Mouse (Mus musculus) CH12.LX (cell line): ENCODE data around the gene Etv2. TPM values are rescaled to one million over a fixed set of nuclear protein-coding genes. Genes with fewer than 3 reads are reported as not detected.
A peak's percentile ranks its signal among the peaks of the same experiment; 100 is the strongest.

Experiments
- DNase-seq: peaks from one replicate; pipeline ENCODE4 v3.0.0-alpha.2; 2013; ENCODE audit errors: extremely low read depth
- H3K27ac ChIP-seq: 2 replicates; pipeline ENCODE4 v1.5.1; 2012; ENCODE audit warnings: low read depth, mild to moderate bottlenecking, control low read depth, moderate library complexity; ENCODE audit not compliant: insufficient read depth
- H3K27me3 ChIP-seq: replicated peaks from 2 replicates; pipeline ENCODE3; 2012; ENCODE audit warnings: inconsistent platforms
- H3K36me3 ChIP-seq, 2 experiments: replicated peaks in 1 of 2; 2 replicates each; pipeline versions ENCODE3 to v1.6.1; 2012; ENCODE audit warnings: inconsistent platforms in 1 of 2, low read length in 1 of 2, mild to moderate bottlenecking in 1 of 2, mixed read lengths in 1 of 2, moderate library complexity in 1 of 2; ENCODE audit not compliant: control insufficient read depth in 1 of 2, insufficient read depth in 1 of 2
- H3K4me1 ChIP-seq, 2 experiments: 2 replicates each; pipeline ENCODE4 v1.6.1; 2012; ENCODE audit warnings: inconsistent platforms in 1 of 2, moderate library complexity in 1 of 2; ENCODE audit not compliant: insufficient read depth in 2 of 2, control insufficient read depth in 1 of 2
- H3K4me2 ChIP-seq: 2 replicates; pipeline ENCODE4 v1.6.1; 2012; ENCODE audit warnings: low read depth, mild to moderate bottlenecking, control low read depth; ENCODE audit not compliant: poor library complexity, insufficient read depth, severe bottlenecking
- H3K4me3 ChIP-seq, 3 experiments: fragments of 150-350 bp in 1 of 3; sonication (generic) in 1 of 3; replicated peaks in 1 of 3; 2 replicates each; pipeline versions ENCODE3 to v1.5.1; 2011 to 2012; ENCODE audit warnings: low read depth in 2 of 3, low read length in 2 of 3, mild to moderate bottlenecking in 2 of 3, moderate library complexity in 2 of 3, control low read depth in 1 of 3, improper control_type of control experiment in 1 of 3, inconsistent platforms in 1 of 3, mixed read lengths in 1 of 3; ENCODE audit not compliant: poor library complexity in 1 of 3
- H3K79me2 ChIP-seq: replicated peaks from 2 replicates; pipeline ENCODE4 v1.6.1; 2012; ENCODE audit warnings: mild to moderate bottlenecking, moderate library complexity; ENCODE audit not compliant: control insufficient read depth, poor library complexity, insufficient read depth, severe bottlenecking; ENCODE audit errors: extremely low read depth
- H3K9ac ChIP-seq: 2 replicates; pipeline ENCODE4 v1.6.1; 2012; ENCODE audit warnings: low read depth, mild to moderate bottlenecking, control low read depth, moderate library complexity; ENCODE audit not compliant: insufficient read depth
- H3K9me3 ChIP-seq: replicated peaks from 2 replicates; pipeline ENCODE3; 2012; ENCODE audit warnings: low read length, inconsistent platforms, mixed read lengths
- BHLHE40 ChIP-seq: IDR thresholded peaks from 2 replicates; pipeline ENCODE4 v1.6.1; 2011; ENCODE audit warnings: mild to moderate bottlenecking, low read depth, low read length, improper control_type of control experiment
- CHD1 ChIP-seq: IDR thresholded peaks from 2 replicates; pipeline ENCODE4 v1.6.1; 2012; ENCODE audit warnings: low read depth, low read length, improper control_type of control experiment, inconsistent platforms
- CHD2 ChIP-seq: IDR thresholded peaks from 2 replicates; pipeline ENCODE4 v1.6.1; 2011; ENCODE audit warnings: low read length, improper control_type of control experiment
- CTCF ChIP-seq, 2 experiments: IDR thresholded peaks in 1 of 2; conservative IDR thresholded peaks in 1 of 2; 2 replicates each; pipeline ENCODE4 v1.5.1; 2011 to 2012; ENCODE audit warnings: low read depth in 2 of 2, low read length in 2 of 2, improper control_type of control experiment in 1 of 2, inconsistent platforms in 1 of 2, mild to moderate bottlenecking in 1 of 2, moderate library complexity in 1 of 2
- E2F4 ChIP-seq: IDR thresholded peaks from 2 replicates; pipeline ENCODE4 v1.6.1; 2011; ENCODE audit warnings: low read depth, low read length, improper control_type of control experiment; ENCODE audit not compliant: insufficient replicate concordance
- ELF1 ChIP-seq: IDR thresholded peaks from 2 replicates; pipeline ENCODE4 v1.6.1; 2014; ENCODE audit warnings: low read depth, mild to moderate bottlenecking, inconsistent platforms, low read length, improper control_type of control experiment
- EP300 ChIP-seq: IDR thresholded peaks from 2 replicates; pipeline ENCODE4 v1.6.1; 2011; ENCODE audit warnings: low read length, improper control_type of control experiment
- GABPA ChIP-seq: IDR thresholded peaks from 2 replicates; pipeline ENCODE4 v1.6.1; 2012; ENCODE audit warnings: low read depth, low read length, improper control_type of control experiment, inconsistent platforms; ENCODE audit not compliant: insufficient replicate concordance
- HCFC1 ChIP-seq: IDR thresholded peaks from 2 replicates; pipeline ENCODE4 v1.6.1; 2012; ENCODE audit warnings: low read depth, mild to moderate bottlenecking, inconsistent platforms, low read length, improper control_type of control experiment
- JUND ChIP-seq: conservative IDR thresholded peaks from 2 replicates; pipeline ENCODE4 v1.6.1; 2011; ENCODE audit warnings: low read depth, low read length, improper control_type of control experiment
- KAT2A ChIP-seq: IDR thresholded peaks from 2 replicates; pipeline ENCODE4 v1.6.1; 2012; ENCODE audit warnings: low read length, improper control_type of control experiment, inconsistent platforms; ENCODE audit not compliant: insufficient replicate concordance
- MAFK ChIP-seq: IDR thresholded peaks from 2 replicates; pipeline ENCODE4 v1.6.1; 2011; ENCODE audit warnings: low read length, improper control_type of control experiment; ENCODE audit not compliant: insufficient replicate concordance
- MAX ChIP-seq: IDR thresholded peaks from 2 replicates; pipeline ENCODE4 v1.6.1; 2011; ENCODE audit warnings: low read length, improper control_type of control experiment
- MAZ ChIP-seq: IDR thresholded peaks from 2 replicates; pipeline ENCODE4 v1.6.1; 2012; ENCODE audit warnings: low read depth, mild to moderate bottlenecking, inconsistent platforms, low read length, improper control_type of control experiment, moderate library complexity
- MYC ChIP-seq: IDR thresholded peaks from 2 replicates; pipeline ENCODE4 v1.6.1; 2011; ENCODE audit warnings: low read depth, mild to moderate bottlenecking, improper control_type of control experiment, low read length
- NELFE ChIP-seq: IDR thresholded peaks from 2 replicates; pipeline ENCODE4 v1.6.1; 2011; ENCODE audit warnings: low read depth, low read length, improper control_type of control experiment
- NRF1 ChIP-seq: IDR thresholded peaks from 2 replicates; pipeline ENCODE4 v1.6.1; 2014; ENCODE audit warnings: low read depth, mild to moderate bottlenecking, inconsistent platforms, low read length, improper control_type of control experiment, moderate library complexity
- PAX5 ChIP-seq: IDR thresholded peaks from 2 replicates; pipeline ENCODE4 v1.6.1; 2012; ENCODE audit warnings: low read length, inconsistent platforms, mixed read lengths
- POLR2A ChIP-seq: IDR thresholded peaks from 2 replicates; pipeline ENCODE4 v1.6.1; 2011; ENCODE audit warnings: low read depth, mild to moderate bottlenecking, improper control_type of control experiment, low read length
- POLR2AphosphoS2 ChIP-seq: IDR thresholded peaks from 2 replicates; pipeline ENCODE4 v1.6.1; 2011; ENCODE audit warnings: low read depth, low read length, improper control_type of control experiment
- RAD21 ChIP-seq: IDR thresholded peaks from 2 replicates; pipeline ENCODE4 v1.6.1; 2011; ENCODE audit warnings: low read depth, mild to moderate bottlenecking, low read length, improper control_type of control experiment, moderate library complexity
- RCOR1 ChIP-seq: conservative IDR thresholded peaks from 2 replicates; pipeline ENCODE4 v1.6.1; 2012; ENCODE audit warnings: low read depth, mild to moderate bottlenecking, inconsistent platforms, low read length, improper control_type of control experiment
- SIN3A ChIP-seq: IDR thresholded peaks from 2 replicates; pipeline ENCODE4 v1.6.1; 2012; ENCODE audit warnings: low read length, improper control_type of control experiment, inconsistent platforms
- TBP ChIP-seq: conservative IDR thresholded peaks from 2 replicates; pipeline ENCODE4 v1.6.1; 2011; ENCODE audit warnings: low read depth, low read length, improper control_type of control experiment
- USF1 ChIP-seq: IDR thresholded peaks from 2 replicates; pipeline ENCODE4 v1.6.1; 2014; ENCODE audit warnings: low read depth, mild to moderate bottlenecking, inconsistent platforms, low read length, improper control_type of control experiment
- ZC3H11A ChIP-seq: IDR thresholded peaks from 2 replicates; pipeline ENCODE4 v1.6.1; 2012; ENCODE audit warnings: low read depth, mild to moderate bottlenecking, inconsistent platforms, low read length, improper control_type of control experiment
- ZNF384 ChIP-seq: IDR thresholded peaks from 2 replicates; pipeline ENCODE4 v1.6.1; 2012; ENCODE audit warnings: low read depth, low read length, improper control_type of control experiment, inconsistent platforms
- dilution Hi-C: fragments of 300-500 bp; cut with MboI; formaldehyde crosslinking; loops from 2 replicates; pipeline ENCODE4 v1.14.3; 2020; ENCODE audit warnings: low sequenced_read_pairs; ENCODE audit not compliant: extremely low pct_unique_long_range_greater_than_20kb, extremely low pct_ligation_motif_present
- in situ Hi-C: fragments of 300-500 bp; cut with MboI; formaldehyde crosslinking; loops from 3 replicates; pipeline ENCODE4 v1.14.3; 2019; ENCODE audit warnings: low sequenced_read_pairs, low pct_ligation_motif_present, low pct_unique_long_range_greater_than_20kb, mixed read lengths
- polyA plus RNA-seq: library from polyadenylated mRNA; unstranded; fragments of >175 nt; gene quantifications from 2 replicates; pipeline ENCODE4 v1.2.1, GENCODE M21; 2012; ENCODE audit warnings: low read depth; ENCODE audit not compliant: insufficient read length
- total RNA-seq, 2 experiments: library from RNA; depleted of rRNA; stranded (reverse); fragments of 300-350 nt in 1 of 2; fragments of >200 nt in 1 of 2; gene quantifications; 2 replicates each; pipeline ENCODE4 v1.2.3; 2012 to 2014

Etv2 gene
- total and polyA plus RNA-seq, 3 experiments, result not detected

DNA sequence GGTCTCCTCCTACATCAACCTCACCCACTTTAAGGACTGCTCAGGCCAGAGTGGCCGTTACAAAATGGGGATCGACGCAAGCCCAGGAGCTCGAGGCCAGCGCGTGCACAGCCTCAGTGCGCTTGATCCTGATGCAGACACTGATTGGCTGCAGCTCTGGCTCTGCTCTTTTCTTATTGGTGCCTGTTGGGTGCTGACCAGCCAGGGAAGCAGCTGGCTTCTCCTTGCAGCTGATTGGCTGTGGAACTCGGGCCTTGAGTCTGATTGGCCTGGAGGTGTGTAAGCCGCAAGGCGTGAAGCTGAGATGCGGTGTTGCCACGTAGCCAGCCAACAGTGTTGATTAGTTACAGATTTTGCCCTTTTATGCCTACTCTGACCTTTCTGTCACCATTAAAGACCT lies 36.9 kb downstream of the Etv2 start, which contains the start of gene Zbtb32:
Gene Zbtb32 (minus strand): TSS at position 124 of the 400 bp plus-strand sequence.
- Histone ChIP-seq H3K36me3 (peaks cover 0 to 17% of the 10 kb centered on the region in 2 experiments), H3K27ac (no peak within 1 kb of the TSS), H3K79me2 (peaks cover 2% of the 10 kb centered on the region), H3K27me3 (no peaks in the 10 kb centered on the region), H3K4me2 (no peak within 1 kb of the TSS), H3K9ac (no peak within 1 kb of the TSS), H3K4me3 (no peak within 1 kb of the TSS)
- in situ Hi-C loops, result no loop called here
- no peak for DNase-seq
- TF ChIP-seq POLR2AphosphoS2 (0 out of 2 replicates have a peak, but pooled peaks have one; percentile 31), CHD2 (no peak), BHLHE40 (no peak)
- TF ChIP-seq, all 38 proteins: peak for 1
- Histone ChIP-seq H3K9me3 (peaks cover 3% of the 10 kb centered on the region), H3K4me1 (peaks cover 20 to 29% of the 10 kb centered on the region in 2 experiments)
- dilution Hi-C loops, result no loop called here

DNA sequence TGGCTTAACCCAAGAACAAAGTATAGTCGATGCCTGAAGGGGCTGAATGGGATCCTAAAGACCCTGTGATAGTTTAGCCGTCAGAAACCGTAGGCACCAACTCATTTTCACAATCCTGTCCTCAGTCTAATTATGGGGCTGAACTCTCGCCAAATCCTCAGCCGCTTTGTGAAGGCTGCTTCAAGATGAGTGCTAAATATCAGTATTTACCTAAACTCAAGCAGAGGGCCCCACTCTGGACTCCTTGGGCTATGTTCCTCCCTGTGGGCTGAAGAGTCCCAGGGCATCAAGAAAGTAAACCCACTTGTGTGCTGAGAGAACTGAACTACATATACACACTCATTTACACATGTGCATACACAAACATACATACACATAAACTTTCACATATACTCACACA lies 38.8 kb downstream of the Etv2 start:
- peaks cover 16 to 39% of the 10 kb centered on the region in 2 experiments for H3K4me1 ChIP-seq
- in situ Hi-C loops, result no loop called here
- peaks cover 3% of the 10 kb centered on the region for H3K9me3 ChIP-seq
- peaks cover 12% of the 10 kb centered on the region for H3K79me2 ChIP-seq
- peak overlapping the region; percentile 17; the same call in 1 of the 2 replicates for H3K9ac ChIP-seq
- TF ChIP-seq NRF1 (no peak), USF1 (no peak), MAFK (no peak), RAD21 (no peak), ELF1 (no peak), ZNF384 (no peak), GABPA (no peak), CHD1 (no peak), EP300 (no peak), MAX (no peak)
- 0 out of 2 replicates have a peak overlapping the region, but pooled peaks have one; percentile 59 for H3K4me2 ChIP-seq
- dilution Hi-C loops, result no loop called here
- H3K36me3 ChIP-seq, result peaks cover 0 to 4% of the 10 kb centered on the region in 2 experiments
- DNase-seq, result no peak
- H3K27ac ChIP-seq, result peak overlapping the region; percentile 9; the same call in 1 of the 2 replicates
- H3K4me3 ChIP-seq, result no peak overlapping the region
- H3K27me3 ChIP-seq, result no peaks in the 10 kb centered on the region

DNA sequence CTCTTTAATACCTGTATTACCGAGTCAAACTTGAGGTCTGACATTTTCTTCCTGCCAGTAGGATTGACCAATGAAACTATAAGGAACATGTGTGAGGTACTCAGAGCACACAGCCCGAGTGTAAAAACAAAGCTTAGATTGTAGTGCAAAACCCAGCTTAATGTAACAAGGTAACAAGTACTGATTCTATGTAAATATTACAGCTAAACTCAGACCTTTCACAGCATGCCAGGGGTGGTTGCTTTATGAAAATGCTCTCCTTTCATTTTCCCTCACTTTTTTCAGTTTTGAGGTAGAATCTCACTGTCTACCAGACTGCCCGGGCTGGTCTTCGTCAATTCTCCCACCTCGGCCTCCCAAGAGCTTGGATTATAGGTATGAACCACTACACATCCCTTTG lies 39.6 kb downstream of the Etv2 start:
- Histone ChIP-seq H3K27me3 (no peaks in the 10 kb centered on the region), H3K9me3 (peaks cover 3% of the 10 kb centered on the region), H3K79me2 (peaks cover 19% of the 10 kb centered on the region), H3K4me3 (no peak overlapping the region), H3K4me1 (peaks cover 16 to 39% of the 10 kb centered on the region in 2 experiments), H3K36me3 (peaks cover 0 to 4% of the 10 kb centered on the region in 2 experiments), H3K27ac (peak overlapping the region; percentile 100; the same call in 1 of the 2 replicates), H3K9ac (peak overlapping the region; percentile 46), H3K4me2 (peak overlapping the region; percentile 59)
- in situ Hi-C loops, result no loop called here
- dilution Hi-C loops, result no loop called here
- no peak for DNase-seq
- TF ChIP-seq PAX5, result no peak
- TF ChIP-seq TBP, result no peak
- no peak for TF ChIP-seq CTCF (conservative IDR thresholded peaks at IDR 0.05 in 1 of 2, IDR thresholded peaks at IDR 0.05 in 1 of 2; ENCODE audit: low read depth in 2 of 2, low read length in 2 of 2)
- no peak for TF ChIP-seq USF1
- no peak for TF ChIP-seq NRF1
- TF ChIP-seq JUND, result no peak
- no peak for TF ChIP-seq RCOR1
- peak; percentile 67 for TF ChIP-seq EP300
- TF ChIP-seq ZNF384, result peak; percentile 35; the same call in 1 of the 2 replicates
- TF ChIP-seq HCFC1, result no peak
- no peak for TF ChIP-seq KAT2A
- peak; percentile 32; the same call in 1 of the 2 replicates for TF ChIP-seq SIN3A
- no peak for TF ChIP-seq POLR2A
- TF ChIP-seq NELFE, result no peak
- no peak for TF ChIP-seq MAZ
- TF ChIP-seq MYC, result no peak
- TF ChIP-seq ZC3H11A, result no peak
- TF ChIP-seq E2F4, result no peak
